Mouse (Mus musculus) R1 (cell line): Measurements from ENCODE around the gene Rdh16f1.
"Not testable (repeated sequence)": the region's sequence is repeated elsewhere in the genome, so short reads cannot be mapped to it uniquely, and the experiment has no call there.

Experiments used
- DNase-seq: peaks from one replicate; pipeline ENCODE4 v3.0.0-alpha.2; 2018; ENCODE audit warnings: low read depth, low spot score

The Rdh16f1 gene

DNA sequence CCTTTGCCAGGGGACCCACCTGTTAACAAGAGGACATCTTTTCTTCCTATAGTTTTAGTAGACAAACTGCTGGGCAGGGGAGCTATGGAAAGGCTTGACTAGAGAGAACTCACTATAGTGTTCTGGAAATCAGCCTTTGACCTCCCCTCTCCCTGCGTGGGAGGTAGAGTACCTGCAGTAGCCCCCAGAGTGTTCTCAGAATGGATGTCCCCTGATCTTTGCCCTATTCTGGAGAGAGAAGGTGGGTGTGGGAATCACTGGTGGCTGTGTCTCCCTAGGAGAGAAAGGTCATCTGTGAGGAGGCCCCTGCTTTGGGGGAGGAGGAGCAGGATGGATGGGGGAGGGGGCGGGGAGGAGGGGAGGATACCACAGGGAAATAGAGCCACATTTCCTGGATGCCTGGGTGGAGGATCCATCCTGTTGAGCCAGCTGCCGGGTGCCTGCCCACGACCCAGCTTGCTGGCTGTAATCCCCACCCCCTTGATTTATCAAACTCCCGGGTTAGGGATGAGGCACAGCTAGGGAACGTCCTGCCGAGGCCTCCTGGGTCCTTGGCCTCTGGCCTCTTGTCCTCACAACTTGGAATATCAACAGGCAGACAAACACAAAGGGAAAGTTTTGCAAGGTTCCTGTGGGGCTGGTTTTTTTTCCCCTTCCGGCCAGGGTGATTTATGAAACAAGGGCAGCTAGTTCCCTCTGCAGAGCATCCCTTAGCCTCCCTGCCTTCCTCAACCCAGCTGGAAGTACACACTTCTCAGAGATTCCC, 10.6 kb upstream of the Rdh16f1 start:
- DNase-seq = peak; percentile 75

DNA sequence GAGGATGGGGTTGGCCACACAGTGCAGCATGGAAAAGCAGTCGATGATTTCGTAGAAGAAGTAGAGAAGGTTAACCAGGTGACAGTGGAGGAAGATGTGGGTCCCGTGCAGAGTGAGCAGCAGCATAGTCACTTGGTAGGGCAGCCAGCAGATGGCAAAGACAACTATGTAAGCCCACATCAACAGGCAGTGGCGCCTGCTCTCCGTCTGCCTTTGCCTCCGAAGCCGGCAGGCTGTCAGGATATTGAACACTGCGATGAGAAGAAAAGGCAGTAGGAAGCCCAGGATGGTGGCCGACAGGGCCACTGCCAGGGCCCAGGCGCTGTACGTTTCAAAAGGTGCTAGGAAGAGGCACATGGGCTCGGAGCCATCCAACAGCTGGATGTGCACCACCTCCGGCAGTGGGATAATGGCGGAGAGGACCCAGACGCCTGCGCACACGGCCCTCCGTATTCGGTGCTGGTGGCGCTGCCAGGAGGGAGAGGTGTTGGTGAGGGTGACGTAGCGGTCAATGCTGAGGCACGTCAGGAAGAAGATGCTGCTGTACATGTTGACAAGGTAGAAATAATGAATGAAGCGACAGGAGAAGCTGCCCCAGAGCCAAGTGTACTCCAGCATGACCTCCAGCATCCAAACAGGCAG, 9.3 kb upstream of the Rdh16f1 start:
- peak; percentile 61 for DNase-seq

DNA sequence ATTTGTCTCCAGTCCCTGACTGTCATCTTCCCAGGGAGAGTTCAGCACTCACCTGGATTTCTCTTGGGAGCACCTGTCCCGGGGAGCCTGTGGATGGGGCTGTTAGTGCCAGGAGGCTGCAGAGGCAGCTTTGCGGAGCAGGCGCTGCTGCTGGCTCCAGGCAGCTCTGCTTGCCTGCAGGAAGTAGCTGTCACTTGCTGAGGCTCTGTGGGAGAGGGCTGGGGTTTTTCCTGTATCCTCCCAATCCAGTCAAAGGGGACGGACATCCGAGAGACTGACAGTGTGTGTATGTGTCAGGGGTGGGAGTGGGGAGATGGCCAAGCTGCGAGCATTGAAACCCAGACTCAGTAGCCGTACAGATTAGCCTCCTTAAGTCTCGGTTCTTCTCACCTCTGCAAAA, 8.0 kb upstream of the Rdh16f1 start, which contains the start of gene Gpr182:
TSS of gene Gpr182 (minus strand) at position 185 of the 400 bp plus-strand sequence.
- DNase-seq = peak; percentile 43

DNA sequence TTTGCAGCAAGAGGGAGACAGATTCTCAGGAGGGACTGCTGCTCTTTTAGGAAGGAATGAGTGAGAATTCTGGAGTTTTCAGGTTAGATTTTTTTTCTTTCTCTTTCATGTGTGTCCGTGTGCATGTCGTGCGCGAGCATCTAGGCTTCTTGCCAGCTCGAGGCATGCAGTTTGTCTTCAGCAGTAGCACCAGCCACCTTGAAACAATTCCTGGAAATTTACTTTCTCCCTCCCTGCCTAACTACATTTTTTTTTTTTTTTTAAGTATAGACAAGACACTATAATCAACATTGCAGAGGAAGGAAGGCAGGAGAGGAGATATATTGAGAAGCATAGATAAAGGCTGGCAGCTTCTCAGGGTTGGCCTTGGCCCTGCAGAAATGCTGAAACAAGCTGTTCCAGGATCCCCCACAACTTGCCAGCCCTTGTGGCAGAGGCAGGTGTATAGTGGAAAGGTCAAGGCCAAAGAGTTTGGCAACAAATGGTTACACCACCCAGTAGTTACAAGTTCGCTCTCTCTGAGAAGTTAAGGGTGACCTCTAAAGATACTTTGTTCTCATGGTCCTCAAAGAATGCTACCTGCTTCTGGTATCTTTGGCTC, 4.9 kb upstream of the Rdh16f1 start:
- DNase-seq = no peak

DNA sequence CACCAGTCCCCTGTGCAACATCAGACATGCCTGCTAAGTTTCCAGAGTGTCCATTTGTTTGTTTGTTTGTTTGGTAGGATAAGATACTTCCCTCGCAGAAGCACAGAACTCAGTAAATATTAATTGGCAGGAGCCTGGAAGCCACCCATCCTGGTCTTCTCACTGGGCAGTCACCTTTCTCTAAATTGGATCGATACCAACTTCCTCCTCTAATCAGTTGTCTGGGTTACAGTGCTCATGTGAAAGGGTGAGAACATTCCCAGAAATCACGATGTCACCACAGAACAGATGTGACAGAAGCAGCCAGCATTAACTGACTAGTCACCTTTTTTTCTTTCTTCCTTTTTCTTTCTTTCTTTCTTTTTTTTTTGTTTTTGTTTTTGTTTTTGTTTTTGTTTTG, 4.3 kb upstream of the Rdh16f1 start:
- DNase-seq = no peak

DNA sequence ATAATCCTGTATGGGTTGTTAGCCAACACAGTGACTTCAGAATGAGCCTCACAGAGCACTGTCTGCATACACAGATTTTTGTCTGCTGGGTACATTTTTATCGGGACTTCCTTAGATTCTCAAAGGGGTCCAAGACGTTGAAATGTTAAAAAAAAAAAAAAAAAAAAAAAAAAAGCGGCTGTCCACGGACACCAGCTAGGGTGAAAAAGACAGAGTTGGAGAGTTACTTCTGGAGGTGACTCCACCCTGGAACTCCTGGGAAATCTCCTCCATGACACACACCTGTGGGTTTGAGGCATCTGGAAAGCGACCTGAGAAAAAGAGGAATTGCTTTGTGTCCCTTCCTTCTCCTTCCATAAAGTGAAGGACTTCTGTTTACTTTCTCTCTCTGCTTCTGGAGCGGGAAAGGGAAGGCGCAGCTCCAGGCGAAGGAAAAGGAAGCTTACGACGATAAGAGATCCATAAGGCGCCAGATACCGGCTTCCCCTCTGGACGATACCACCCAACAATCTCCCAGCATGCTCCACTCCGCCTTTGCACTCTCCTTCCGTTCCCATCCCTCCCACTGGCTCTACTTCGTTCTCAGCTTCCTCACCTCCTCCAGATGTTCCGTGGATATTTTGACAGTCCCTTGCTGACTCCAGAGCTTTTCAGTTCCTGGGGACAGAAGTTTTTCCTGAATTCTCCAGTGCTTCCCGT, 3.7 kb upstream of the Rdh16f1 start:
- DNase-seq = peak; percentile 46

DNA sequence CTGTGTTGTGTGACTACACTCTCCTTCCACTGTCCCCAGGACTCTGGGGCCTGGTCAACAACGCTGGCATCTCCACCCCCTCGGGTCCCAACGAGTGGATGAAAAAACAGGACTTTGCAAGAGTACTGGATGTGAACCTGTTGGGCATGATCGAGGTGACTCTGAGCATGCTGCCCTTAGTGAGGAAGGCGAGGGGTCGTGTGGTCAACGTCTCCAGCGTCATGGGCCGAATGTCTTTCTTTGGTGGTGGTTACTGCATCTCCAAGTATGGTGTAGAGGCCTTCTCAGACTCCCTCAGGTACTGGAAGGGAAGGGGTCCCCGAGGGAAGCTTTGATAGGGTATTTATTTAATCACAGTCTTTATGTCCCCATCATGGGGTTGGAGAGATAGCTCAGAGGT, 3.3 kb downstream of the Rdh16f1 start:
- not testable (repeated sequence) for DNase-seq

DNA sequence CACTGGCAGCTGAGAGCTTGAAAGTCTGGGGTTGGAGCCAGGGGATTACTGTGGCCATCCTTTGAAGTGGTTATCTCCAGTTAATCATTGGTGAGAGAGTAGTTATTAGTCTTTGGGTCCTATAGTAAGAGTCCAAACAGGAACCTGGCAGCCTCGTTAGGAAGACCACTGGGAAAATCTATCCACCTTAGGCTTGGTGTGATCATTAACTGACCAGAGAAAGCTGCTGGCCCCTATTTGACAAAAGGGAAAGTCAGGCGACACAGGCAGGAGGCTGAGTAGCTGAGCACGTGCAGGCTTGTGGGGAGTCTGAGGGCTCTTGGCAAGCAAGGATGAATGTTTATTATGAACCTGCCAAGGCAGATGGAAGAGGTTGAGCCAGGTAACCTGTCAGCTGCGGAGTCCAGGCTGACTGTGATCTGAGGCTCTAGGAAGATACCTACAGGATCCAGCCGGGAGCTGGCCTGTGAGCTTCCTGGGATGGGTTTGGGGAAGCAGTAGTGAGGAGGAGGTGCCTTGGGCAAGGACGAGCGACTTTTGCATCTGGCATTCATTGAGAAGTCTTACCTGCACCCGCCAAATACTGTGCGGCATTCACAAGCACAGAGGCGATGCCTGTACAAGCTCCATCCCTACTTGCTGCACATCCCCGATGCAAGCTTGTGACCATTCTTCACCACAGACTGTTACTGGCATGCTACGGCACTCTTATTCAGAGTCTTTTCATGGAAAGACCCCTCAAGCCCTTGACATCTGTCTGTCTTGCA, 4.5 kb downstream of the Rdh16f1 start:
- DNase-seq = no peak

DNA sequence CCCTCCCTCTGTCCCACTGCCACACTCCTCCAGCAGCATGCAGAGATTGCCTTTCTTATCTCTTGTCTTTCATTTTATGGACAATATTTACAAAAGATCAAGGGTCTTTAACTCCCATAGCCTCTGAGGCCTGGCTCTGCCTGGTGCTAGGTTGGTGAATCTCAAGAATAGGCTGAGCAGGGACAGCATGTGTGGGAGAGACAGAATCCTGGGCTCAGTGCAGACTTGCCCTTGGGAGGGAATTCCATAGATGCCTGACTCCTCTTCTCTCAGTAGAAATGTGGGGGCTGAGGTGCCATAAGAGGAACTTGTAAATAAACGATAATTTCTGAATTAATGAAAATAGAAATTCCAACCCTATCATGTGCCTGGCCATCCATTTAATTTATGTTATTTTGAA, 7.0 kb downstream of the Rdh16f1 start:
- DNase-seq = no peak

DNA sequence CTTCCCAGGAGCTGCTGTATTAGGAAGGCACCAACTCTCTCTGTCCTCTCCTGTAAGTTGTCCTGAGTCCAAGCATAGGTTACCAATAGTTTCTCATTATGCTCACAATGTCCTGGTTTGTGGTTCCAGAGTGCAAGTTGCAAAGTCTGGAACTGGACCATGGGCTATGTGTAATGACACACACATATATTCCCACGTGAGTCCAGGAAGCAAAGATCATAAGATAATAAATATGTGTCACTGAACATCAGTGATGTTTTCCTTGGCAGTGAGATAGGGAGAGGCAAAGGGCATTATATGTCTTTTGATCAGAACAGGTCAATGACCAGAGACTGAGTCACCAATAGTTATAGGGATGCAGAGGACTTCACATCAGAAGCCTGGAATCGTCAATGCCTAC, 16.4 kb downstream of the Rdh16f1 start, which contains the start of gene Rdh9:
TSS of gene Rdh9 (plus strand) at position 376 of the 400 bp plus-strand sequence.
- DNase-seq = no peak

DNA sequence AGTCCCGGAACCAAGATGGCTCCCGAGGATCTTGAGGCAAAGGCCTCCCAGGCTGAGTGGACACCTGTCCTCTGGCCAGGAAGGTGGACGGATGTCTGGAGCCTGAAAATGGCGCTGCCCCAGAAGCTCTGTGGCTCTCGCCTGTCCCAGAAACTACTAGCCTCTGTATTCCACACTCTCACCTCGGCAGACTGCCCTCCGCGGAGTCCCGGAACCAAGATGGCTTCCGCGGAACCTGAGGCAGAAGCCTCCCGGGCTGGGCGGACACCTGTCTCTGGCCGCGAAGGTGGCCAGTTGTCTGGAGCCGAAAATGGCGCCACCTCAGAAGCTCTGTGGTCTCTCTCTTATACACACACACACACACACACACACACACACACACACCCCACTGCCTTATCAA, 22.7 kb downstream of the Rdh16f1 start:
- not testable (repeated sequence) for DNase-seq

DNA sequence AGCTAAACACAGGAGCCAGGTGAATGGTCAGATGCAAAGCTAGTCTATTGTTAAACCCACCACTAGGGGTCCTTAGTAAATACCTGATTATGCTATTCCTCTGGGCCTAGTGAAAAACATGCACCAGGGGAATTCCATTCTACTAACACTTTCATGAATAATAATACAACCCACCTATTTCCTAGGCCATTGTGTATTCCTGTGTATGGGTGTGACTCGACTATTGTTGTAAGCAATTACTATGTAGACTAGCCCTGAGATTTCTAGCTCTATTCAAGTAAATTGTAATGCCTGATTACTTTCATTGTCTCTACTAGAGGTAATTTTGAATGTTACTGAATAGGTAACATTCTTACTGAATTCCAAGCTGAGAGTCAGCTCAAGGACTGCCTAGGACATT, 25.8 kb downstream of the Rdh16f1 start:
- peak; percentile 82 for DNase-seq

DNA sequence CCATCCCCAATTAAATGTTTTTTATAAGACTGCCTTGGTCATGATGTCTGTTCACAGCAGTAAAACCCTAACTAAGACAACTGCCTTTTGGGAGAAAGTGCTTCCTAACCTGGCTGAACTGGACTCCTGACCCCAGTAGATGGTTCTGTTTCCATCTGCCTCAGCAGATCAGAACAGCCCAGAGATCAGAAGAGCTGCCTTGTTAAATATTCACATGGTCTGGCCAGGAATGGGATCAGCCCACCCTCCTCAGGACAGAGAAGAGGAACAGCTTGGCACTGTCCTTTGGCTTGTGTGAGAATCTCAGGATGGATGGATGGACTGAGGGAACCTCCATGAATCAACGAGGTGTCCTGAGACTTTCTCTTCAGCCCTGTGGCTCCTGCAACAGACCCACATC, 39.7 kb downstream of the Rdh16f1 start:
- no peak for DNase-seq

DNA sequence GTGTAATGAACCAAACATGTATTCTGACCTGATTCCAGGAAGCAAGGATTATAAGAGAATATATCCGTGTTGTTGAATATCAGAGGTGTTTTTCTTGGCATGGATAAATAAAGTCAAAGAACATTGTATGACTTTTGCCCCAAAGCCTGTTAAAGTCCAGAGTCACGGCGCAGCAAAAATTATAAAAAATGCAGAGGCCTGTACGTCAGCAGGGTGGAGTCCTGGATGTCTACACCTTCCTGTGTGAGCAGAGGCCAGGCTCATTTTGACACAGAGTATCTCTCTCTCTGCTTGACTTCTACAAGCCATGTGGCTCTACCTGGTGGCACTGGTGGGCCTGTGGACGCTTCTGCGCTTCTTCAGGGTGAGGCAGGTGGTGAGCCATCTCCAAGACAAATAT, 41.3 kb downstream of the Rdh16f1 start, which contains the start of gene Rdh16:
TSS of gene Rdh16 (plus strand) at position 262 of the 400 bp plus-strand sequence.
- no peak for DNase-seq

DNA sequence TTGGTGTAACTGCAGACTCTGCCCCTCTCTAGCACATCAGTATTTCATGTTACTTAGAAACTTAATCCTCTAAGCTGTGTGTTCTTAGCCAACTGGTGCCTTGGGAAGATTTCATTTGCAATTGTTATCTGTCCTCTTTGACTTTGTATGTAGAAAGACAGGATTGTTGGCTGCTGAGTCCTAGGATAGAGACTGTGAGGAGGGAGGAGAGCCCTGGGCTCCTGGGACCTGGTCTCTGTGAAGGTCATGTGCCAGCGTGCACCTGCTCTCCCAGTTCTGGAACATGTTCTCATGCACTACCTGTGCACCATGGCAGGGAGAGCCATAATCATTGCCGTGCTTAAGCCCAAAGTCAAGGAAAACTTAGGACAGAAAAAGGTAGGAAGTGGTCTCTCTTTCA, 42.0 kb downstream of the Rdh16f1 start:
- DNase-seq = no peak

DNA sequence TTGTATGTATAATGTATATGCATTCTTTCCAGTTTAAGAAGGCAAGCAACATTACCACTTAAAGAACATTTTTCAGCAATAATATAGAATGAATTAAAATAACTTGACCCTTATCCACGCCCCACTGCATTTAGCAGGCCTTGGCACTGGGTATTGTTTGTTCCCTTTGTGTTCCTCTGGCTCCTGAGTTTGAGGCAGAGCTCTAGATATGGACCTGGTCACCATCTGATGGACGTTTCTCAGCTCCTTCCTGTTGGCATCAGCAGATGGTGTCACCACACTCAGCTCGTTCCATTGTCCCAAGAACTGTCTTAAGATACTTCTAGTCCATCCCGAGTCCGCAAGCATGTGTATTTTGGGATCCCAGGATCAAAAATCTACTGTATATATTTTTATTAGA, 42.6 kb downstream of the Rdh16f1 start:
- DNase-seq = no peak

DNA sequence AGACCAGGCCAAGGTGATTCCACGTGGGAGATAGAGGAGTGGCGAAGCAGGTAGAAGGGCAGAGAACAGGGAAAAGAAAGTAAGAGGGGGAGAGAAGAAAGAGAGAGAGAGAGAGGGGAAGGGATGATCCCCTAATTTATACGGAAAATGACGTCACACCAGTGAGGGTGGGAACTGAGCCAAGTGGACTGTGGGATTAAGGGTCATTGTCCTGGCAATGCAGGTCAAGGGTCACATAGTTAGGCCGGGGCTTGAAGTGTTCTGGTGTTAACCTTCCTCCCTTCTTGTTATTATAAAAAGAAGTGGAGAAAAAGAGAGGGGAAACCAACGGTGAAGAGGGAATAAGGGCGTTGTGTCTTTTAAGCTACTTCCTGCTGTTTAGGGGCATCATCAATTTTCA, 44.8 kb downstream of the Rdh16f1 start:
- no peak for DNase-seq

DNA sequence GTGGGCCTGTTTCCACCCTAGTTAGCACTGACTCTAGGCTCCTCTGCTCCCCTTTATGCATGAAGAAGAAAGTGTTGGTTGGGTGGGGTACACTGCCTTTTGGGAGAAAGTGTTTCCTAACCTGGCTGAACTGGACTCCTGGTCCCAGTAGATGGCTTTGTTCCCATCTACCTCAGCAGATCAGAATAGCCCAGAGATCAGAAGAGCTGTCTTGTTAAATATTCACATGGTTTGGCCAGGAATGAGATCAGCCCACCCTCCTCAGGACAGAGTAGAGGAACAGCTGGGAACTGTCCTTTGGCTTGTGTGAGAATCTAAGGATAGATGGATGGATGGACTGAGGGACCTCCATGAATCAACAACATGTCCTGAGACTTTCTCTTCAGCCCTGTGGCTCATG, 56.3 kb downstream of the Rdh16f1 start:
- no peak for DNase-seq

DNA sequence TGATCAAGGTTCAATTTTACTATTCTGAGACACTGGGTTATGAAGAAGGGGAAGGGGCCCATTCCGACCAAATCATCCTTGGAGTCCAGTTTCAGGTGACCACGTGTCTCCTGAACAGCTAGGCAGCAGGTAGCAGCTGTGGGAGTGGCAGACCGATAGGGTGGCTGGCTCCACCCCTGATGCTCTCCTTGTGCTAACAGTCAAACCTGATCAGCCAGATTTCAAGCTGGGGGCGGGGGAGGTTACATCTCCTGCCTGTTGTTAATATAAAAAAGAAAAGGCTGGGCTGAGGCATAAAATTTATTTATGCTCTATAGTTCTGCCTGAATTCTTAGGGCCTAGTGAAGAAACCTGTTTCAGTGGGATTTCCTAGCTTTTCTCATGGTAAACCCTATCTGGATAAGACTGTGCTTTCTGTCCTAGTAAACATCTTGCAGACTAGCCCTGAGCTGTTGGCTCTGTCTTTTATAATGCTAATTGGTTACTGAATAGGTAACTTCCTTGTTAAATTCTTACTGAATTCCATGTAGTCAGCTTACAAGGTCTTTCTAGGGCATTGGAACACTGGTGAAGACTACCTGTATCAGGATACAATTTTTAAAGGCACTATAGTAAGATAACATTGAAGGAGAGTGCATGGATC, 57.8 kb downstream of the Rdh16f1 start:
- peak; percentile 39 for DNase-seq

DNA sequence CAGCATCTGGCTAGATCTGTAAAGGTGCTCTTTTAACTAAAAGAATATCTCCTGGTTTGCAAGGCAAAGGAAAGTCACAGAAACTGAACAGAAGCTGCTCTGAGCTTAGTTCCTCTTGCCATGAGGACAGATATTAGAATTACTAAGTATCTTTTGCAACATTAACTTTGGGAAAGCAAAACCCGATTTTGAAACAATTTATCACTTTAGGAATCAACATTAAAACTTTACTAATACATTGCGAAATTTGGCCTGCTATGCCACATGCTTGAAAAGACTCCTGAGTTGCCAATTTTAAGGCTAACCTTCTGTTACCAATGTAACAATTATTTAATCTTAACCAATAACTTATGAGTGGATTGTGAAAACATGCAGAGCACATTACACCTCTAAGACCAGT, 62.2 kb downstream of the Rdh16f1 start:
- not testable (repeated sequence) for DNase-seq

DNA sequence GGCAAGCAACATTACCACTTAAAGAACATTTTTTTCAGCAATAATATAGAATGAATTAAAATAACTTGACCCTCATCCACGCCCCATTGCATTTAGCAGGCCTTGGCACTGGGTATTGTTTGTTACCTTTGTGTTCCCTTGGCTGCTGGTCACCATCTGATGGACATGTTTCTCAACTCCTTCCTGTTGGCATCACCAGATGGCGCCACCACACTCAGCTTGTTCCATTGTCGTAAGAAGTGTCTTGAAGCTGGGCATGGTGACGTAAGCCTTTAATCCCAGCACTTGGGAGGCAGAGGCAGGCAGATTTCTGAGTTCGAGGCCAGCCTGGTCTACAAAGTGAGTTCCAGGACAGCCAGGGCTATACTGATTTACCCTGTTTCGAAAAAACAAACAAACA, 65.8 kb downstream of the Rdh16f1 start:
- peak; percentile 58 for DNase-seq
